Mouse (Mus musculus) olfactory bulb, adult 2 months (tissue): ENCODE results near the gene Ppargc1a.

Experiments
- CTCF ChIP-seq: fragments of 200-500 bp; IDR thresholded peaks from 2 replicates; pipeline ENCODE4 v1.5.1; 2012; ENCODE audit warnings: low read depth, mild to moderate bottlenecking, low read length, moderate library complexity; ENCODE audit not compliant: insufficient read depth
- POLR2A ChIP-seq: fragments of 200-500 bp; IDR thresholded peaks from 2 replicates; pipeline ENCODE4 v1.6.1; 2012; ENCODE audit warnings: mild to moderate bottlenecking, low read depth, low read length, moderate library complexity; ENCODE audit not compliant: insufficient read depth

- TF ChIP-seq POLR2A (no peak), CTCF (no peak)
Observed at GRCm38 (mm10) chr5:51599549-51599948, 32.0 kb upstream of the Ppargc1a start.
